Mouse (Mus musculus) NIH3T3 (cell line): ENCODE data around the gene Triobp.

Experiments
- DNase-seq: peaks from one replicate; pipeline ENCODE4 v3.0.0-alpha.2; 2012; ENCODE audit warnings: low read depth

Gene Triobp

GRCm38 (mm10) chr15:78926021-78926919 lies 21.3 kb upstream of the Triobp start, which contains the start of gene Lgals1:
Gene Lgals1, plus strand, starts transcription at chr15:78926725.
- peak; percentile 99 for DNase-seq

GRCm38 (mm10) chr15:78927021-78927787 lies 20.3 kb upstream of the Triobp start:
- DNase-seq, result no peak

GRCm38 (mm10) chr15:78927788-78928457 lies 19.6 kb upstream of the Triobp start:
- DNase-seq, result peak; percentile 98

GRCm38 (mm10) chr15:78928539-78928938 lies 19.0 kb upstream of the Triobp start:
- no peak for DNase-seq

GRCm38 (mm10) chr15:78930192-78930706 lies 17.3 kb upstream of the Triobp start:
- DNase-seq, result peak; percentile 59

GRCm38 (mm10) chr15:78930801-78931426 lies 16.6 kb upstream of the Triobp start:
- DNase-seq, result peak; percentile 64

- DNase-seq, result peak; percentile 88
Measured at GRCm38 (mm10) chr15:78931577-78931976, 15.9 kb upstream of the Triobp start.

- DNase-seq, result peak; percentile 94
Measured at GRCm38 (mm10) chr15:78934784-78935320, 12.7 kb upstream of the Triobp start, which contains the start of gene Nol12. Gene Nol12, plus strand, starts transcription at chr15:78934933.

GRCm38 (mm10) chr15:78936403-78936802 lies 11.1 kb upstream of the Triobp start:
- no peak for DNase-seq

- no peak for DNase-seq
Measured at GRCm38 (mm10) chr15:78937311-78937710, 10.2 kb upstream of the Triobp start.

GRCm38 (mm10) chr15:78937963-78938362 lies 9.6 kb upstream of the Triobp start:
- no peak for DNase-seq

GRCm38 (mm10) chr15:78940325-78940724 lies 7.2 kb upstream of the Triobp start:
- DNase-seq, result no peak

- peak; percentile 91 for DNase-seq
Measured at GRCm38 (mm10) chr15:78942663-78943062, 4.9 kb upstream of the Triobp start.

- no peak for DNase-seq
Measured at GRCm38 (mm10) chr15:78946232-78946631, 1.3 kb upstream of the Triobp start.

- DNase-seq, result no peak
Measured at GRCm38 (mm10) chr15:78948152-78948725, 715 bp downstream of the Triobp start.

- DNase-seq, result no peak
Measured at GRCm38 (mm10) chr15:78948883-78949282, 1.4 kb downstream of the Triobp start.

GRCm38 (mm10) chr15:78955663-78956062 lies 8.1 kb downstream of the Triobp start:
- no peak for DNase-seq

GRCm38 (mm10) chr15:78956351-78956750 lies 8.8 kb downstream of the Triobp start:
- DNase-seq, result peak; percentile 39

GRCm38 (mm10) chr15:78957021-78957420 lies 9.5 kb downstream of the Triobp start:
- DNase-seq, result no peak

GRCm38 (mm10) chr15:78959537-78959936 lies 12.0 kb downstream of the Triobp start:
- no peak for DNase-seq

GRCm38 (mm10) chr15:78960088-78960487 lies 12.6 kb downstream of the Triobp start:
- peak; percentile 94 for DNase-seq
